Mouse (Mus musculus): ENCODE measurements around the gene Trpm2. TPM values are rescaled to one million over a fixed set of nuclear protein-coding genes. Genes with fewer than 3 reads are reported as not detected.

The Trpm2 gene
- polyA plus RNA-seq, 1 experiment: 2.4 TPM

DNA sequence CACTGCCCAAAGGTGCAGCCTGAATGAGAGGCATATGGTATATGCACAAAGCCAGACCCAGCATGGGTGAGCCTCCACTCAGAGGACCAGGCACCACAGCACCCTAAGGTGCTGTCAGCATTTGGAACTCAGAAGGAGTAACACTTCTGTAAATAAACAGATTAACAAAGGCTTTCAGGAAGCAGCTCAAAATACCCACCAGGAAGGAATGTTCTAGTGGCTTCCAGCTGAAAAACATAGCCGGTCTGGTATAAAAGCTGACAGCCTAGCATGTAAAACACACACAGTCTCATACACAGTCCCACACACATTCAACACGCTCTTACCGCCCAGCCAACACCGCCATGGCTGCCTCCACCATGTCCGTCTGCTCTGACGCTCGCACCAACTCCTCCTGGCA lies 108.7 kb downstream of the Trpm2 start, which contains the start of gene Gm3285:
Gene Gm3285 (plus strand): TSS at position 301 of the 400 bp plus-strand sequence.
- WGBS: 44% methylated on average over 7 of the region's 7 CpGs
- no peak for DNase-seq (ENCODE audit: low read depth, low spot score)

Other genes with a start within 250 kb of the Trpm2 start
- not detected in 2 replicates for gene Krtap12-1, start 250.0 kb downstream of the Trpm2 start, polyA plus RNA-seq (2012; rRNA removed)
- not detected in 2 replicates for gene Gm10100, start 244.1 kb downstream of the Trpm2 start, polyA plus RNA-seq (2012; rRNA removed)
- not detected in 2 replicates for gene Gm18596, start 227.9 kb downstream of the Trpm2 start, polyA plus RNA-seq (2012; rRNA removed)
- gene Gm9736, start 219.2 kb downstream of the Trpm2 start, polyA plus RNA-seq (2012; rRNA removed): not detected in 2 replicates
- gene Gm3233, start 210.9 kb downstream of the Trpm2 start, polyA plus RNA-seq (2012; rRNA removed): not detected in 2 replicates
- not detected in 2 replicates for gene Gm3238, start 199.2 kb downstream of the Trpm2 start, polyA plus RNA-seq (2012; rRNA removed)
- not detected in 2 replicates for gene Gm7138, start 193.6 kb downstream of the Trpm2 start, polyA plus RNA-seq (2012; rRNA removed)
- not detected in 2 replicates for gene Gm3250, start 188.0 kb downstream of the Trpm2 start, polyA plus RNA-seq (2012; rRNA removed)
- gene Gm7137, start 182.4 kb downstream of the Trpm2 start, polyA plus RNA-seq (2012; rRNA removed): not detected in 2 replicates
- not detected in 2 replicates for gene Gm9639, start 175.5 kb downstream of the Trpm2 start, polyA plus RNA-seq (2012; rRNA removed)
- gene Gm19668, start 171.4 kb downstream of the Trpm2 start, polyA plus RNA-seq (2012; rRNA removed): not detected in 2 replicates
- gene Gm9507, start 158.7 kb downstream of the Trpm2 start, polyA plus RNA-seq (2012; rRNA removed): not detected in 2 replicates
- gene Gm2696, start 155.9 kb downstream of the Trpm2 start, polyA plus RNA-seq (2012; rRNA removed): not detected in 2 replicates
- not detected in 2 replicates for gene Krtap10-4, start 143.5 kb downstream of the Trpm2 start, polyA plus RNA-seq (2012; rRNA removed)
- gene Krtap10-10, start 134.6 kb downstream of the Trpm2 start, polyA plus RNA-seq (2012; rRNA removed): not detected in 2 replicates
- not detected in 2 replicates for gene Gm36176, start 123.8 kb downstream of the Trpm2 start, polyA plus RNA-seq (2012; rRNA removed)
- gene Gm10318, start 117.7 kb downstream of the Trpm2 start, polyA plus RNA-seq (2012; rRNA removed): not detected in 2 replicates
- not detected in 2 replicates for gene Gm3285, start 108.6 kb downstream of the Trpm2 start, polyA plus RNA-seq (2012; rRNA removed)
- gene Lrrc3, start 68.0 kb downstream of the Trpm2 start, polyA plus RNA-seq (2012; rRNA removed): 6.4 and 6.8 TPM in 2 replicates
- gene 1810043G02Rik, start 8.0 kb upstream of the Trpm2 start, polyA plus RNA-seq (2012; rRNA removed): 10.4 and 13.1 TPM in 2 replicates
- gene Pfkl, start 39.5 kb upstream of the Trpm2 start, polyA plus RNA-seq (2012; rRNA removed): 29.8 and 41.2 TPM in 2 replicates
- gene Dnmt3l, start 71.4 kb upstream of the Trpm2 start, polyA plus RNA-seq (2012; rRNA removed): 0.73 and 1.1 TPM in 2 replicates
- 0.34 and 0.53 TPM in 2 replicates for gene Aire, start 73.0 kb upstream of the Trpm2 start, polyA plus RNA-seq (2012; rRNA removed)
- 12.1 and 16.2 TPM in 2 replicates for gene Icosl, start 98.7 kb upstream of the Trpm2 start, polyA plus RNA-seq (2012; rRNA removed)
- 51.9 and 61.5 TPM in 2 replicates for gene D10Jhu81e, start 199.2 kb upstream of the Trpm2 start, polyA plus RNA-seq (2012; rRNA removed)
- gene Pwp2, start 214.6 kb upstream of the Trpm2 start, polyA plus RNA-seq (2012; rRNA removed): 7.9 and 9.2 TPM in 2 replicates